Mouse (Mus musculus): ENCODE data around the gene Aunip.

DNA sequence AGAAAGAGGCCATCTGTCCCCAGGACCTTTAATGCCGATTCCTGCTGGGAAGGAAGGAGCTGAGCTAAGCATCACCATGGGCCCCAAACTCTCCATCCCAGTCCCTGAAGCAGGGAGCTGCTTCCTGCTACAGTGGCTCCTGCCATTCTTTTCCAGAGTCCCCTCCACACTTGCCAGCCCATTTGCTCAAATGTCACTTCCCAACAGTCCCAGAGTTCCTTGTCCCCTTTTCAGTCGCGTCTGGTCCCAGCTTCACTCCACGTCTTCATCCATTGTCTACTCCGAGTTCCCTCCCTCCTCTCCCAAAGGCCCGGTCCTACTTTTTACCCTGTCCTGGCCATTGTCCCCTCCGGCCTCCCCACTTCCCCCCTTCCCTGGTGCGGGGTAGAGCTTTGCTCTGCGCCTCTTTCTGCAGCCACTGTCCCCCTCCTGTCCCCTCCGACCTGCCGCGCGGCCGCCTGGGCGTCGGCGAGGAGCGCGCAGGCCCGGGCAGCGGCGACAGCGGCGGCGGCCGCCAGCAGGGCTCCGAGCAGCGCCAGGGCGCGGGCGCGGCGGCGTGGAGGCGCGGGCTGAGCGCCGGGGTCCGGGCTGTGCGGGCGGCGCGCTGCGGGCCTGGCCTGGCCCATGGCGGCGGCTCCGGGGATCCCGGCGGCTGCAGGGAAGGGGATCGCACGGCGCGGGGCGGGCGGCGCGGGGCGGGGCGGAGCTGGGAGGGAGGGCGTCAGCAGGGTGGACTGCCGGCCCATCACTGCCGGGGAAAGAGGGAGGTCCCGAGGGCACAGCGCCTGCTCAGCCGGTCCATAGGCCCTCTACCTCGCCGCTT, 40.9 kb downstream of the Aunip start, which contains the start of gene Selenon:
- TF ChIP-seq CTCF (IDR thresholded peaks at IDR 0.05; ENCODE audit: low read depth): no peak
- no peak for TF ChIP-seq EP300 (IDR thresholded peaks at IDR 0.05; ENCODE audit: low read depth)
